Mouse (Mus musculus): ENCODE results near the gene Tmc5.
A peak's percentile ranks its signal among the peaks of the same experiment; 100 is the strongest.

Tmc5 gene

GRCm38 (mm10) chr7:118691287-118691686, 94.2 kb downstream of the Tmc5 start:
- DNase-seq (ENCODE audit: low read depth, low spot score), result no peak

GRCm38 (mm10) chr7:118696146-118696545, 99.0 kb downstream of the Tmc5 start:
- DNase-seq (ENCODE audit: low read depth, low spot score), result no peak

- no peak for DNase-seq (ENCODE audit: low read depth, low spot score)
Measured at GRCm38 (mm10) chr7:118697168-118697567, 100.1 kb downstream of the Tmc5 start.

GRCm38 (mm10) chr7:118698882-118699281, 101.8 kb downstream of the Tmc5 start:
- no peak for DNase-seq (ENCODE audit: low read depth, low spot score)

GRCm38 (mm10) chr7:118703144-118703561, 106.1 kb downstream of the Tmc5 start:
- no peak for DNase-seq (ENCODE audit: low read depth, low spot score)

GRCm38 (mm10) chr7:118704001-118704850, 107.1 kb downstream of the Tmc5 start:
- no peak for DNase-seq (ENCODE audit: low read depth, low spot score)

GRCm38 (mm10) chr7:118705101-118705961, 108.2 kb downstream of the Tmc5 start, which contains the start of gene Gde1:
Gene Gde1 (minus strand): TSS chr7:118705778.
- peak; percentile 93 for DNase-seq (ENCODE audit: low read depth, low spot score)

GRCm38 (mm10) chr7:118706051-118706450, 109.0 kb downstream of the Tmc5 start:
- peak; percentile 48 for DNase-seq (ENCODE audit: low read depth, low spot score)

- no peak for DNase-seq (ENCODE audit: low read depth, low spot score)
Measured at GRCm38 (mm10) chr7:118706488-118706887, 109.4 kb downstream of the Tmc5 start.

GRCm38 (mm10) chr7:118707216-118707615, 110.1 kb downstream of the Tmc5 start:
- DNase-seq (ENCODE audit: low read depth, low spot score), result no peak

GRCm38 (mm10) chr7:118708002-118708401, 110.9 kb downstream of the Tmc5 start:
- DNase-seq (ENCODE audit: low read depth, low spot score), result no peak

- DNase-seq (ENCODE audit: low read depth, low spot score), result peak; percentile 91
Measured at GRCm38 (mm10) chr7:118710776-118711175, 113.7 kb downstream of the Tmc5 start.

- peak; percentile 97 for DNase-seq (ENCODE audit: low read depth, low spot score)
Measured at GRCm38 (mm10) chr7:118712228-118713173, 115.4 kb downstream of the Tmc5 start, which contains the start of gene Ccp110. Gene Ccp110 (plus strand): TSS chr7:118712552.

- DNase-seq (ENCODE audit: low read depth, low spot score), result no peak
Measured at GRCm38 (mm10) chr7:118714873-118715272, 117.8 kb downstream of the Tmc5 start.

GRCm38 (mm10) chr7:118718066-118718465, 121.0 kb downstream of the Tmc5 start:
- no peak for DNase-seq (ENCODE audit: low read depth, low spot score)

GRCm38 (mm10) chr7:118723927-118724326, 126.8 kb downstream of the Tmc5 start:
- DNase-seq (ENCODE audit: low read depth, low spot score), result no peak
